Mouse (Mus musculus): ENCODE data around the gene Mesp1. TPM values are rescaled to one million over a fixed set of nuclear protein-coding genes. Genes with fewer than 3 reads are reported as not detected.
"Not testable (repeated sequence)": the region's sequence is repeated elsewhere in the genome, so short reads cannot be mapped to it uniquely, and the experiment has no call there.

Gene Mesp1
- total RNA-seq, 2 experiments from 2014 or later: not detected

- no peak for ATAC-seq (ENCODE audit: poor library complexity, severe bottlenecking)
These were observed 760 bp downstream of the Mesp1 start for GRCm38 (mm10) chr7:79792635-79793421.

GRCm38 (mm10) chr7:79789812-79790211 lies 3.8 kb downstream of the Mesp1 start:
- not testable (repeated sequence) for ATAC-seq (ENCODE audit: poor library complexity, severe bottlenecking)

DNA sequence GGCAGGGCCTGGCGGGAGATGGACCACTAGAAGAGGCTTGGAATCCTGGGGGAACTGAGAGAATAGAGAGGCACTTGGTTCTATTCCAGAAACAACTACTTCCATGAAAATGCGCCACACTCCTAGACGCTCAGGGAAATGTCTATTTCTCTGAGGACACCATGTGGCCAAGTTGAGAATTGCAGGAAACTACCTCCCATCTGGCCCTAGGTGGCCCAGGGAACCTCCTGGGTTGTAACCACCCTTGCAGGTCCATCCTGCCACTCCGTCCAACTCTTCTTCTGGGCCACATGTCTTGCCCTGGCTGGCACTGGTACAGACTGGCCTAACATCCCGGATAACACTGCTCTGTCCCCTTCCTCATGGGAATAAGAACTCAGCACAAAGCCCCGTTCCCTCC lies 7.3 kb downstream of the Mesp1 start:
- peak; percentile 66 for ATAC-seq (ENCODE audit: poor library complexity, severe bottlenecking)

GRCm38 (mm10) chr7:79782516-79782855 lies 11.1 kb downstream of the Mesp1 start:
- no peak for ATAC-seq (ENCODE audit: poor library complexity, severe bottlenecking)

DNA sequence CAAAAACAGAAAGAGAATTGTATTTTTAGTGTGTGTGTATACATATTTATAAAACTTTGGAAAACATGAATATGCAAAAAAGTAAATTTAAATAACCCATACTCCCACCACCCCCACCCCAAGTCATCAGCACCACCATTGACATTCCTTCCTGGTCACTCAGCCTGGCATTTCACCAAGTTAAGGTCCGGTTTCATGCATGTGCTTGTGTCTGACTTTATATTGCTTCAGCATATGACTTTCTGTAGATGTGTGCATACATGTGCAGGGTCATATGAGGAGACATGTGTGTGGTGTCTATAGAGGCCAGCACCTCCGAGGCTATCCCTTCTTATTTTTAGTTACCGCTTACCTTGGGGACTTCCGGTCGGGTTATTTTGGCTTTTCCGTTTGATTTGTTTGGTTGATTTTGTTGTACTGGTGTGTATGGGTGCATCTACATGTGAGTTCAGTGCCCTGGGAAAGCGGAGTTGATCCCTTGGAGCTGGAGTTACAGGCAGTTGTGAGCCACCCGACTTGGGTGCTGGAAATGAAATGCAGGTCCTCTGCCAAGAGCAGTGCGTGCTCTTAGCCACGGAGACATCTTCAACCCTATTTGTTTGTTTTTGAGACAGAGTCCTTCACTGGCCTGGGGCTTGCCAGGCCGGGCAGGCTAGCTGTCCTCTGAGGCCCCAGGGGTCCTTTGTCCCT lies 11.6 kb downstream of the Mesp1 start:
- no peak for ATAC-seq (ENCODE audit: poor library complexity, severe bottlenecking)

- ATAC-seq (ENCODE audit: poor library complexity, severe bottlenecking): peak; percentile 95
These were observed 12.7 kb downstream of the Mesp1 start for GRCm38 (mm10) chr7:79780647-79781626.

GRCm38 (mm10) chr7:79771561-79772512 lies 21.8 kb downstream of the Mesp1 start:
- no peak for ATAC-seq (ENCODE audit: poor library complexity, severe bottlenecking)

- no peak for ATAC-seq (ENCODE audit: poor library complexity, severe bottlenecking)
These were observed 23.9 kb downstream of the Mesp1 start for GRCm38 (mm10) chr7:79769664-79770063.

- no peak for ATAC-seq (ENCODE audit: poor library complexity, severe bottlenecking)
These were observed 27.6 kb downstream of the Mesp1 start for GRCm38 (mm10) chr7:79765991-79766390.

- ATAC-seq (ENCODE audit: poor library complexity, severe bottlenecking): no peak
These were observed 31.5 kb downstream of the Mesp1 start for GRCm38 (mm10) chr7:79762106-79762505.

- ATAC-seq (ENCODE audit: poor library complexity, severe bottlenecking): no peak
These were observed 32.3 kb downstream of the Mesp1 start for GRCm38 (mm10) chr7:79761124-79761876.

GRCm38 (mm10) chr7:79759766-79760165 lies 33.8 kb downstream of the Mesp1 start:
- ATAC-seq (ENCODE audit: poor library complexity, severe bottlenecking): no peak

GRCm38 (mm10) chr7:79758176-79758575 lies 35.4 kb downstream of the Mesp1 start:
- no peak for ATAC-seq (ENCODE audit: poor library complexity, severe bottlenecking)

DNA sequence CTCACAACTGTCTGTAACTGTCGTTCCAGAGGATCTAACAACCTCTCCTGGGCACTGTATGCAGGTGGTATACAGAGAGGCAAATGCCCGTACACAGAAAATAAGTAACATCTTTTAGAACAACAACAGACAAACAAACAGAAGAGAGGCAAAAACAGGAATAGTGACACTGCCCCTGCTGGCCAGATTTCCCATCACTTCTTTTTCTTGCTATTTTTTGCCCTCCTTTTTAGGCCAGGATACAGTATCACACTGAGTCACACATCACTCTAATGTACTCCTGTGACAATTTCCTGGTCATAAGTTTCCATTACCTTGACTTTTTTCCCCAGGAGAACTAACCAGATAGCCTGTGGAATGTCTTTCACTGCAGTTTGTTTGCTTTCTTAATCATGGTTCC lies 37.3 kb downstream of the Mesp1 start:
- ATAC-seq (ENCODE audit: poor library complexity, severe bottlenecking): no peak

DNA sequence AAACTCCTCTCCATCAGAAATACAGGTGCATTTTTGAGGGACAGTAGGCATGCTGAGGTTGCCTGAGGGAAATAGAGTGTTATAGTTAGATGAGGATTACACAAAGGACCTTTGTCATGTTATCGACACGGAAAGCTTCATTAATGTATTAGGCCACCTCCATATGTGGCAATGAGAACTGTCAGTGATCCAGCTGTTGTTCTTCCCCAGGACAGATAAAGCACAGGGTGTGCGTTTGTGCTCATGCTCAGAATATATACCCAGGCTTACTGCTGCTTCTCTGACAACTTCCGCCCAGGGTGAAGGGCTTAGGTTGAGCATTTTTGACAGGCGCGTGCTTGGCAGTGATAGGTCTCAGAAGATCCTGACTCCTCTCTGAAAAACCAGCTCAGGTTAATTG lies 44.1 kb downstream of the Mesp1 start:
- no peak for ATAC-seq (ENCODE audit: poor library complexity, severe bottlenecking)

- ATAC-seq (ENCODE audit: poor library complexity, severe bottlenecking): no peak
These were observed 45.9 kb downstream of the Mesp1 start for GRCm38 (mm10) chr7:79747659-79748058.

GRCm38 (mm10) chr7:79744585-79744984 lies 49.0 kb downstream of the Mesp1 start:
- ATAC-seq (ENCODE audit: poor library complexity, severe bottlenecking): no peak

- no peak for ATAC-seq (ENCODE audit: poor library complexity, severe bottlenecking)
These were observed 49.5 kb downstream of the Mesp1 start for GRCm38 (mm10) chr7:79744051-79744450.

All from megakaryocyte, adult 5-6 weeks (primary cell).